Mouse (Mus musculus) MEL (cell line): Measurements from ENCODE around the gene Shroom4.

Experiments used
- BHLHE40 ChIP-seq: IDR thresholded peaks from 2 replicates; pipeline ENCODE4 v1.6.1; 2012; ENCODE audit warnings: low read depth, mild to moderate bottlenecking, inconsistent platforms, low read length, improper control_type of control experiment, borderline replicate concordance
- CTCF ChIP-seq, 3 experiments: IDR thresholded peaks in 2 of 3; conservative IDR thresholded peaks in 1 of 3; 2 replicates each; pipeline ENCODE4 v1.5.1; 2011 to 2012; ENCODE audit warnings: low read length in 3 of 3, low read depth in 2 of 3, mild to moderate bottlenecking in 2 of 3, improper control_type of control experiment in 1 of 3, inconsistent platforms in 1 of 3, mixed read lengths in 1 of 3, moderate library complexity in 1 of 3; ENCODE audit not compliant: control insufficient read depth in 1 of 3, insufficient read depth in 1 of 3, poor library complexity in 1 of 3, severe bottlenecking in 1 of 3
- MYC ChIP-seq: IDR thresholded peaks from 2 replicates; pipeline ENCODE4 v1.6.1; 2011; ENCODE audit warnings: low read depth, mild to moderate bottlenecking, low read length, improper control_type of control experiment, moderate library complexity
- POLR2AphosphoS2 ChIP-seq: IDR thresholded peaks from 2 replicates; pipeline ENCODE4 v1.6.1; 2011; ENCODE audit warnings: low read length, improper control_type of control experiment
- ZKSCAN1 ChIP-seq: IDR thresholded peaks from 2 replicates; pipeline ENCODE4 v1.6.1; 2012; ENCODE audit warnings: low read depth, mild to moderate bottlenecking, inconsistent platforms, low read length, improper control_type of control experiment, moderate library complexity

DNA sequence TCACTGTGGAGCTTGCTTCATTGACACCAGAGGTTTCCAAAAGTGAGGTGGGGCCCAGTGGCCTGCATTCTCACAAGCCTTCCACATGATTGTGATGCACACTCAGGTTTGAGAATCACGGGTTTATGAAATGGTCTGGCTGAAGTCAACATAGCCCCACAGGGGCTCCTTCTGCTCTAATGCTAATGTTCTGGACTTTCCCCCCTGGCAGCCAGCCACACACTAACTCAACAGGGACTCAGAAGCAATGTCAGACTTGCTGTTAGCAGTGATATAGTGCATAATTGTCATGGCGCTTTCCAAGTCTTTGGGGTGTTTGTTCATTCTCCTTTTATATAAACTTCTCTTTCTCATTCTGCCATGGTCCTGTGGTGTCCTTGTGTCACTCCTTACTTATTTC lies 183.0 kb downstream of the Shroom4 start:
- TF ChIP-seq CTCF (IDR thresholded peaks at IDR 0.05 in 2 of 3, conservative IDR thresholded peaks at IDR 0.05 in 1 of 3; ENCODE audit: control insufficient read depth in 1 of 3, insufficient read depth in 1 of 3, low read depth in 2 of 3, low read length in 3 of 3, poor library complexity in 1 of 3, severe bottlenecking in 1 of 3) = no peak
- no peak for TF ChIP-seq BHLHE40
- TF ChIP-seq MYC = no peak
- no peak for TF ChIP-seq ZKSCAN1
- no peak for TF ChIP-seq POLR2AphosphoS2
